Mouse (Mus musculus) heart, adult 2 months (tissue): ENCODE results near the gene Dhh.

Source experiments
- EP300 ChIP-seq: fragments of 200-500 bp; IDR thresholded peaks from 2 replicates; pipeline ENCODE4 v1.6.1; 2011; ENCODE audit warnings: low read depth, low read length, control low read depth; ENCODE audit not compliant: insufficient read depth
- POLR2A ChIP-seq: fragments of 200-500 bp; IDR thresholded peaks from 2 replicates; pipeline ENCODE4 v1.6.1; 2011; ENCODE audit warnings: mild to moderate bottlenecking, low read depth, low read length, control low read depth; ENCODE audit not compliant: insufficient read depth

DNA sequence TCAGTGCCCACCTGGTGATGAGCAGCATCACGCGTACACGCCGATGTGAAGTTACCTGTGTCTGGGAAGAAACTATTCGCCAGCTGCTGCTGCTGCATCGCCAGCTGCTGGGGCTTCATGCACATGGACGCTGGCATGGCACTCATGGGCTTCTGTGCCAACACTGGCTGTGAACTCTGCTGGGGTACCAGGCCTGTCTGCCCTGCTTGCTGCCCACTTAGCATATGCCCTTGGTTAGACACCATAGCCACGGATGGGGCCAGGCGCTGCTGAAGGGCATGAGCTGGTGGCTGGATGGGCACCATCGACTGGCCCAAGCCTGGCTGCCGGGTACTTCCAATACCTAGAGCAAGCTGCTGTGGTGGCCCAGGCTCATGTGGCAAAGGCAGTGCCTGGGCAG is 49.2 kb downstream of the Dhh start:
- TF ChIP-seq EP300 (no peak), POLR2A (no peak)
